Mouse (Mus musculus) lung, embryonic 14.5 days (tissue): ENCODE measurements around the gene Mul1. TPM values are rescaled to one million over a fixed set of nuclear protein-coding genes. Genes with fewer than 3 reads are reported as not detected.
"Not testable (repeated sequence)": the region's sequence is repeated elsewhere in the genome, so short reads cannot be mapped to it uniquely, and the experiment has no call there.

Experiments
- ATAC-seq: fragments of 200-750 bp; cut with Nextera tagmentation; 2 replicates; pipeline ENCODE4 v1.8.0; 2017; ENCODE audit warnings: mild to moderate bottlenecking, moderate TSS enrichment, moderate library complexity; ENCODE audit not compliant: insufficient read depth
- DNase-seq: peaks from one replicate; pipeline ENCODE4 v3.0.0-alpha.2; 2015
- H3K27ac ChIP-seq: fragments of 300-500 bp; sonication (generic); 2 replicates; pipeline ENCODE4 v1.5.1; 2014; ENCODE audit warnings: low read depth, mild to moderate bottlenecking, moderate library complexity
- H3K27me3 ChIP-seq: fragments of 300-500 bp; sonication (generic); 2 replicates; pipeline ENCODE4 v1.6.1; 2014; ENCODE audit warnings: low read length, control low read depth; ENCODE audit not compliant: insufficient read depth
- H3K36me3 ChIP-seq: fragments of 300-500 bp; sonication (generic); 2 replicates; pipeline ENCODE4 v1.6.1; 2014; ENCODE audit warnings: control low read depth; ENCODE audit not compliant: insufficient read depth
- H3K4me1 ChIP-seq: fragments of 300-500 bp; sonication (generic); 2 replicates; pipeline ENCODE4 v1.6.1; 2014; ENCODE audit warnings: antibody characterized with exemption, control low read depth; ENCODE audit not compliant: insufficient read depth
- H3K4me2 ChIP-seq: fragments of 300-500 bp; sonication (generic); 2 replicates; pipeline ENCODE4 v1.6.1; 2014; ENCODE audit warnings: mild to moderate bottlenecking
- H3K4me3 ChIP-seq: fragments of 300-500 bp; sonication (generic); 2 replicates; pipeline ENCODE4 v1.5.1; 2014; ENCODE audit warnings: low read depth, low read length
- H3K9ac ChIP-seq: fragments of 300-500 bp; sonication (generic); 2 replicates; pipeline ENCODE4 v1.6.1; 2014
- H3K9me3 ChIP-seq: fragments of 300-500 bp; sonication (generic); 2 replicates; pipeline ENCODE4 v1.6.1; 2016; ENCODE audit warnings: low read depth, low read length, control low read depth
- CTCF ChIP-seq: IDR thresholded peaks from 2 replicates; pipeline ENCODE4 v1.5.1; 2016; ENCODE audit warnings: antibody characterized with exemption, low read depth
- WGBS: fragments of 180-500 bp; shearing (Covaris S2); extraction: QIAGEN DNeasy Blood & Tissue Kit; methylation state at CpG from one replicate; pipeline ENCODE4 v1.1.7; 2014; 5-methylcytosine and 5-hydroxymethylcytosine counted together
- polyA plus RNA-seq: library from polyadenylated mRNA; unstranded; fragments of >200 nt; fragmentation: Nextera tagmentation; extraction: Ambion mirVana; gene quantifications from 2 replicates; pipeline ENCODE4 v1.2.1, GENCODE M21; 2014

The Mul1 gene
- polyA plus RNA-seq, 1 experiment from 2014 or later: 18.0 TPM

DNA sequence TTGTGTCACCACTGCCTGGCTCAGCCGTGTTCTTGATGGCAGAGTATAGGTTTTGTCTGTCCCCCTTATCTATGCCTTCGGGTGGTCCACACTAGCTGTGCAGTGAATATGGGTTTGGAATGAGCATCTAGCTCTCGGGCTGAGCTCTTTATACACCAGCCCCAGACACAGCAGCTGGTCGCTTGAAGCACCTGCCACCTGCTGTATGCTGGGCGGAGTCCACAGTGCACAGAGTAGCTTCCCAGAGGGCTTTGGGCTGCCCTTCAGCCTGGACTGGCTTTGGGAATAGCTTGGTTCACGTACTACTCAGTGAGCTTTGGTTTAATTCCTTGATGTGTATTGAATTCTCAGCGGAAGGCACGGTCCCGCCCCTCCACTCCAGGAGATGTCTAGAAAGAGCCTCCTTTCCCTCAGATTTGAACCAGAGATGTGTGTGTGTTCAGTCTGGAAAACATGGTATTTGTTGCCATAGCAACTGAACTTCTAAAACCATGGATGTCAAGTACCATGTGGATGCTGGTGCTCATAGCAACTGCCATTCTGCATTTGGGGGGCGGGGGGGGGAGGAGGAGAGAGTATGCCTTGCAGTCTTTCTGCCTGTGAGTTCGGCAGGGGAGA is 16.0 kb upstream of the Mul1 start:
- Histone ChIP-seq H3K27ac (no peak overlapping the region), H3K27me3 (no peaks in the 10 kb centered on the region), H3K36me3 (no peaks in the 10 kb centered on the region), H3K4me3 (no peak overlapping the region), H3K4me2 (no peak overlapping the region), H3K9ac (no peak overlapping the region), H3K4me1 (peaks cover 4% of the 10 kb centered on the region; the same call in 1 of the 2 replicates), H3K9me3 (no peaks in the 10 kb centered on the region)
- TF ChIP-seq CTCF: no peak
- no peak for DNase-seq
- WGBS: 46% methylated on average over 10 of the region's 11 CpGs
- no peak for ATAC-seq

DNA sequence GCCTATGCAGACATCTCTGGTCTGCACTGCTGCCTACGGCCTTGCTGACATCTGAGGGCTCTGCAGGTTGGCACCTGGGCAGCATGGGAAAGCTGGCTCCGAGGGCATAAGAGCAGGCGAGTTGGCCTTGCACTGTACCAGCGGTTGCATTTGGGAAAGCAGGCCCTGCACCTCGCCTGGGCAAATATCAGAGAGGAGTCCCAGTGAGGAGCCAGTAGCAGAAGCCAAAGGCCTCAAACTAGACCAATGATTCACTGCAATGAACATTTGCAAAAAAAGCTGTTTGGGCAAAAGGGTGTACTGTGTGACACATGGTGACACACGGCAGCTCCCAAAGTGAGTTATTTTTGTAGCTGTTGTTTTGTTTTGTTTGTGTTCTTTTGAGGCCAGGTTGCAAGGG is 9.4 kb upstream of the Mul1 start:
- H3K4me2 ChIP-seq: no peak overlapping the region
- TF ChIP-seq CTCF: no peak
- DNase-seq: no peak
- no peak overlapping the region for H3K4me3 ChIP-seq
- no peak overlapping the region for H3K27ac ChIP-seq
- H3K9me3 ChIP-seq: no peaks in the 10 kb centered on the region
- no peaks in the 10 kb centered on the region for H3K27me3 ChIP-seq
- ATAC-seq: no peak
- WGBS: 68% methylated on average over 6 of the region's 6 CpGs
- H3K9ac ChIP-seq: no peak overlapping the region
- no peaks in the 10 kb centered on the region for H3K4me1 ChIP-seq
- no peaks in the 10 kb centered on the region for H3K36me3 ChIP-seq

DNA sequence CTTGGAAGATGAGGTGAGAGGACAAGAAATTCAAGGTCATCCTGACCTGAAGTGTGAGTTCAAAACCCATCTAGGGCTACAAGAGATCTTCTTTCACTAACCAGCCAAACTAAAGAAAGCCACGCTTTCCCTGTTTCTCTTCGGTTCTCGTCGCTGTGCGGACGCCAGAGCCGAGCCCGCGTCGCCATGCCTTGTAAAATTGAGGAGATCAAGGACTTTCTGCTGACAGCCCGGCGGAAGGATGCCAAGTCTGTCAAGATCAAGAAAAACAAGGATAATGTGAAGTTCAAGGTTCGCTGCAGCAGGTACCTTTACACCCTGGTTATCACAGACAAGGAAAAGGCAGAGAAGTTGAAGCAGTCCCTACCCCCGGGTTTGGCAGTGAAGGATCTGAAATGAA is 8.9 kb upstream of the Mul1 start:
- not testable (repeated sequence) for H3K4me3 ChIP-seq, H3K27me3 ChIP-seq, H3K9me3 ChIP-seq, H3K27ac ChIP-seq, H3K4me2 ChIP-seq, ATAC-seq, H3K9ac ChIP-seq, DNase-seq, H3K36me3 ChIP-seq, H3K4me1 ChIP-seq
- 87% methylated on average over 14 of the region's 14 CpGs for WGBS

DNA sequence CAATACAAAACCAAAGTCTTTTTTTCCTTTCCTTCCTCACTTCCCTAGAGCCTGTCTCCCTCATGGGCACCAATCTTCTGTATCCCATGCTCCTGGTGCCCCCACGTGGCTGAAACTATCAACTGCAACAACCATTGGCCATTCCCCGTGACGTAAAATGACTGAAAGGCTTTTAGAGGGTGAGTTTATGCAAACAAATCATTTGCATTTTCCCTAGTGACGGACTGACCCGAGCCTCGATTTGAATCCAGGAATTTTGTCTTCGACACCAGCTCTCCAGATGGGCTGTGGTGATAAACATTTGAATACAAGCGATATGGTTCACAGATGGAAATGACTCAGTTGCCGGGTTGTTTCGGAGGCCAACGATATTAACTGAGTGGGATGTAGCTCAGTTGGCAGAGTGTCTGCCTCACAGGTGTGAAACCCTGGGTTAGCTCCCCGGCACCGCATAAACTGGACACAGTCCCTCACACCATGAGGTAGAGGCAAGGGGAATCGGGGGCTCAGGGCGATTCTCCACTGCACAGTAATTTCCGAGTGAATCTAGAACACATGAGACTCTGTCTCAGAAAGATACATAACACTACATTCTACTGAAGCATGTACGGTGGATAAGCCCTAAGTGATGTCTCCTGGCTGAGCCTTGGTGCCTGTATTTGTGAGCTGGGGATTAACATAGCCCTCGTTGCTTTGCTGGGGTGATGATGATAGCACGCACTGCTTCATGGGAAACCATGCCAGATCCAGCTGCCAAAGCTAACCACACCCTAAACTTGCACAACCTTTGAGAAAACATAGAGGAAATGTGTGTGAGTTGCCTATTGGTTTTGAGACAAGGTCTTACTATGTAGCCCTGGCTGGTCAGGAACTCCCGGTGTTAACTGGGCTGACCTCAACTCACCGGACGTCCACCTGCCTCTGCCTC is 7.4 kb upstream of the Mul1 start:
- no peaks in the 10 kb centered on the region for H3K27me3 ChIP-seq
- H3K27ac ChIP-seq: no peak overlapping the region
- ATAC-seq (peak; percentile 60; the same call in 1 of the 2 replicates), DNase-seq (peak; percentile 91)
- H3K4me1 ChIP-seq: no peaks in the 10 kb centered on the region
- H3K4me3 ChIP-seq: no peak overlapping the region
- peak; percentile 92 for TF ChIP-seq CTCF
- WGBS: 36% methylated on average over 22 of the region's 22 CpGs
- H3K9me3 ChIP-seq: no peaks in the 10 kb centered on the region
- no peak overlapping the region for H3K9ac ChIP-seq
- peak overlapping the region; percentile 35; the same call in 1 of the 2 replicates for H3K4me2 ChIP-seq
- H3K36me3 ChIP-seq: no peaks in the 10 kb centered on the region

DNA sequence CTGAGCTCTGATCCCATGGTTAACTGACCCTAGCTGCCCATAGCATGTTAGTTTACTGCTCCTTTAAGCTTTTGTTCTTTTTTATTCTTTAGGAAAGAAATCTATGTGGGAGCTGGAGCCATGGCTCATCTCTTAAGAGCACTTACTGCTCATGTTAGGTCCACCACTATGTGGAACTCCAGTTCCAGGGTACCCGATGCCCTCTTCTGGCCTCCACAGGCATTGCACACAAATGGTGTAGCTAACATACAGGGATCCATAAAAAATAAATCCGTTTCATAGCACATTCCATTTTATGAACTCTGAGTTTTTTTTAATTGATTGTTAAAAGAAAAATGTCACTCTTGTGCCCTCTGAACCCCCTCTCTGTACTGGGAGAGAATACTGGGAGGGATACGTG is 4.7 kb upstream of the Mul1 start:
- Histone ChIP-seq H3K36me3 (no peaks in the 10 kb centered on the region), H3K4me1 (no peaks in the 10 kb centered on the region), H3K27ac (no peak overlapping the region), H3K9me3 (no peaks in the 10 kb centered on the region), H3K27me3 (no peaks in the 10 kb centered on the region), H3K4me3 (no peak overlapping the region), H3K9ac (no peak overlapping the region), H3K4me2 (no peak overlapping the region)
- TF ChIP-seq CTCF: peak; percentile 62
- ATAC-seq: no peak
- WGBS: 37% methylated on average over 3 of the region's 3 CpGs
- DNase-seq: peak; percentile 69

DNA sequence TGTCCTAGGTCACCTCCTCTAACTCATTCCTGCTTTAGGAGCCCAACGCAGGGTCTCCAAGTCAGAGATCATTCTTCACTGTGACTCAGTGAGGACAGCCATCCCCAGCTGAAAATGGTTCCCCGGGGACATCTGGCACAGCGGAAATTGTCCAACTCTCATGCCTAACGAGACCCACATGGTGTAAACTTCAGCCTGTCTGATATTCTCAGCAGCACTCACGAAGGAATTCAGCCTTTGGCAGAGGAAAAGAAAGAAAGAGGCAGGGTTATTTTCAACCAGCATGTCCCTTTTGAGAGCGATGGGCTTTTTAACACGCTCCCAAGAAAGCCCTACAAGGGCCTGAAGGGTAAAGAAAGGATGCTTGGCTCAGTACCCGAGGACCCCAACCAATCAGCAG is 3.1 kb upstream of the Mul1 start:
- H3K9me3 ChIP-seq: no peaks in the 10 kb centered on the region
- peaks cover 1% of the 10 kb centered on the region; the same call in 1 of the 2 replicates for H3K36me3 ChIP-seq
- H3K27me3 ChIP-seq: no peaks in the 10 kb centered on the region
- ATAC-seq: no peak
- H3K4me1 ChIP-seq: 0 out of 2 replicates have a peak, but pooled peaks cover 4% of the 10 kb centered on the region
- no peak overlapping the region for H3K4me3 ChIP-seq
- no peak overlapping the region for H3K4me2 ChIP-seq
- H3K9ac ChIP-seq: no peak overlapping the region
- DNase-seq: peak; percentile 49
- TF ChIP-seq CTCF: no peak
- WGBS: 37% methylated on average over 8 of the region's 8 CpGs
- H3K27ac ChIP-seq: no peak overlapping the region

DNA sequence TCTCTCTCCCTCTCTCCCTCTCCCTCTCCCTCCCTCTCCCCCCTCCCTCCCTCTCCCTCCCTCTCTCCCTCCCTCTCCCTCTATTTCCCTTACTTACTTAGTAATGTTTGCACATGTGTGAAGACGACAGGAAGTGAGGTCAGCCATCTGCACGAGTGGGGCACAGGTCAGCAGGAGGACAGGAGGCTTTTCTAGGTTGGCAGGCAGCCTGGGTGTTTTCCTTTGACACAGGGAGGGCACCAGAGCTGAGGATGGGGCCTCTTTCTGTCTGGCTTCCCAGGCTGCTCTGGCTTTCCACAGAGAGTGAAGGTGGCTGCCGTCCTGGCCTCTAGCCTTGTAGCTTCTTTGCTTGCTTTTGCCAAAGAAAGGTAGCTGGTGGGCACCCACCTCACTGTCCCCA is 5.6 kb downstream of the Mul1 start:
- Histone ChIP-seq H3K4me2 (no peak overlapping the region), H3K36me3 (peaks cover 54% of the 10 kb centered on the region), H3K27ac (no peak overlapping the region), H3K4me3 (no peak overlapping the region), H3K9ac (no peak overlapping the region), H3K9me3 (no peaks in the 10 kb centered on the region), H3K27me3 (no peaks in the 10 kb centered on the region), H3K4me1 (0 out of 2 replicates have a peak, but pooled peaks cover 4% of the 10 kb centered on the region)
- no peak for ATAC-seq
- TF ChIP-seq CTCF: no peak
- 29% methylated on average over 3 of the region's 3 CpGs for WGBS
- no peak for DNase-seq
